Mouse (Mus musculus) kidney, postnatal 36 days (tissue): Measurements from ENCODE around the gene Tac2.

Experiments used
- DNase-seq, 2 experiments: peaks; one replicate each; pipeline ENCODE4 v3.0.0; 2021 to 2022; ENCODE audit warnings: mixed read lengths in 2 of 2

Gene Tac2

GRCm38 (mm10) chr10:127728437-127728836, 4.2 kb downstream of the Tac2 start:
- DNase-seq: no peak

- DNase-seq: no peak
Measured at GRCm38 (mm10) chr10:127730285-127730932, 6.1 kb downstream of the Tac2 start.

DNA sequence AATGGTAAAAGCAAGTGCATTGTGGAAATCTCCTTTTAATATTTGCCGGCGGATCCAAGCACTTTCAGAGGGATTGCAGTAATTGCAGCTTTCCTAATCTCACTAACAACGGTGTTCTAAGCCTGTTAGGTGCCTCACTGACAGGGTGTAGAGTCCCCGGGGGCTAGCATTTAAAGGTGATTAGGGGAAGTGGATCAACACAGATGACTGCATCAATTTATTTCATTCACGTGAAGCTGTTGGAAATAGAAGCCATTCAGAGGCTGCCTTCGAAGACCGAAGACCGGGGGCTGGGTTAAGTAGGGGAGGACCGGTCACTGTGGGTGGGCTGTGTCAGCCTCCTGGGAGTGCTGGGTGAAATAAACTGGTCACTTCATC, 6.6 kb downstream of the Tac2 start:
- no peak for DNase-seq

GRCm38 (mm10) chr10:127731397-127731796, 7.1 kb downstream of the Tac2 start:
- no peak for DNase-seq

- DNase-seq: no peak
Measured at GRCm38 (mm10) chr10:127734434-127734833, 10.2 kb downstream of the Tac2 start.

DNA sequence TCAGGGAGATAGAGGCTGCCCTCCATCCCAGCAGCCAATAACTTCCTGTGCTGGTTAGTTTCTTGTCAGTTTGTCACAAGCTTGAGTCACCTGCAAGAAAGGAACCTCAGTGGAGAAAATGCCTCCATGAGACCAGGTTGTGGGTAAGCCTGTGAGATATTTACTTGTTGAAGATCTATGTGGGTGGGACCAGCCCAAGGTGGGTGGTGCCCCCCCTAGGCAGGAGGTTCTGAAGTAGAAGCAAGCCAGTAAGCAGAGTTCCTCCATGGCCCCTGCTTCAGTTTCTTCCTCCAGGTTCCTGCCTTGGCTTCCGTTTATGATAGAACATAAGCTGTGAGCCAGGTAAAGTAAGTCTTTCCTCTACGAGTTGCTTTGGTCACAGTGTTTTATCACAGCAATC, 12.0 kb downstream of the Tac2 start:
- DNase-seq: no peak

GRCm38 (mm10) chr10:127736916-127737315, 12.6 kb downstream of the Tac2 start:
- no peak for DNase-seq

- no peak for DNase-seq
Measured at GRCm38 (mm10) chr10:127737552-127737951, 13.3 kb downstream of the Tac2 start.

DNA sequence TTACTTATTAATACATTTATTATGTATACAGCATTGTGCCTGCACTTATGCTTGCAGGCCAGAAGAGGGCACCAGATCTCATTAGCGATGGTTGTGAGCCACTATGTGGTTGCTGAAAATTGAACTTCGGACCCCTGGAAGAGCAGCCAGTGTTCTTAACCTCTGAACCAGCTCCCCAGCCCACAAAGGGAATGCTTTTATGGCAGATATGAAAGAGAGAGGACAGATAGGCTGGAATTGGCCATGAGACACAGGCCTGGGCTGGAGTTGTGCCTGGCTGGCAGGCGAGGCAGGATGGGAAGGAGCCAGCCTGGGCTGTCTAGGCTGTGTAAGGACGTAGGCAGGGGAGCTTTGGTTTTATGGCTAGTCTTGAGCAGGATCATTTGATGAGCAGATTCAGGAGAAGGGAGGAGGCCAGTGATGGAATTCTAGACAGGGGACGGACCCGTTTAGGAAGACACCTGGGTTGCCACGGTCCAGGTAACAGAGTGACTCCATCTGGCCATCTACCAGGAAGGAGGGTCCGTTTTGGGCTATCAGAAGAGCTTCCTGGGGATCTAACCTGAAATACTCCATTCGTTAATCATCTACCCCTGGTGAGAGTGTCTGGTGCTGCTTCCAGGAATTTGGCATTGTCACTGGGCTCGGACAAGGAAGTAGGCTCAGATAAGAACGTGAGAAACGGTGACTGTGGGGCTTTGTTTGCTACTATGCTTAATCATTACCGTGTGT, 14.0 kb downstream of the Tac2 start:
- DNase-seq: peak; percentile 66 to 67

- peak; percentile 77 to 91 for DNase-seq
Measured at GRCm38 (mm10) chr10:127739083-127739660, 14.9 kb downstream of the Tac2 start, which contains the start of gene Zbtb39. Gene Zbtb39 (plus strand): TSS chr10:127739538.

DNA sequence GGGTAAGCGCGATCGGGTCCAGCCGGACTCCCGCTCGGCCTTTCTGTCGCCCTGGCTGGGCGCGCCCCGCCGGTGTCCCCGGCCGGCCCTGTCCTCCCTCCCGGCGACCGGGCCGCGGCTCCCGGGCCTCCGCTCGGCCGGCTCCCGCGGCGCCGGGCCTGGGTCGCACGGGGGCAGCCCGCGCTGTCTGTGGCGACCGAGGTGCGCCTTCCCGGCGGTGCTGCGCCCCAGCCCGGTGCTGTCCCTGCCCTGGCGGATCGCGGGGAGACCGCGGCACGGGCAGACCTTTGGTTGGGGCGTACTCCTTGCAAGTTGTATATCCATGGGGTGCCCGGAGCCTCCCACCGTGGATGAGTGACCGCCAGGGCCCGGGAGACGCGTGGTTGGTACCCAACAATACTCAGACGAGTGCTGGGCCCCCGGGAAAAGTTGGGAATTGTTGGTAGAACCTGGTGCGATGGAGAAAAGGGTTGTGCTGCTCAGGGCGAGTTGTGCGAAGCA, 15.4 kb downstream of the Tac2 start:
- DNase-seq: peak in 1 of 2 experiments; percentile 57

DNA sequence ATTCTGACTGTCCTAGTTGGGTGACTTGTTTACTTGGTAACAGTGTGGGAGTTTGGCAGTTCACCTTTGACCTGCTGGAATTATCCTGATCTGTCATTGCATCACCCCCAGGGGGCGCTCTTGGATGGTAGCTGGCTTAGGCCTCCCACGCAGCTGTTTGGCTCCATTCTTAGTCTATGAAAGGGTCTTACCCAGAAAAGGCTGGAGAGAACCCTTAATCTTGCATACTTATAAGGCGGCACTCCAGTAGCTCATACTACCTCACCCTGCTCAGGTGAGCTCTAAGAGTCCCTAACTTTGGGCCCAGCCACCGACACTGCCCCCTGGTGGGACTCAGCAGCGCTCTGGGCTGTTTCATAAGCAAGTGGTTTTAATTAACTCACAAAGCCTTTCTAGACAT, 20.4 kb downstream of the Tac2 start:
- peak; percentile 64 to 85 for DNase-seq

GRCm38 (mm10) chr10:127745886-127746285, 21.6 kb downstream of the Tac2 start:
- DNase-seq: peak in 1 of 2 experiments; percentile 45

GRCm38 (mm10) chr10:127747254-127747653, 23.0 kb downstream of the Tac2 start:
- peak; percentile 73 to 77 for DNase-seq

GRCm38 (mm10) chr10:127748847-127749612, 24.8 kb downstream of the Tac2 start:
- peak; percentile 75 to 89 for DNase-seq

- peak in 1 of 2 experiments; percentile 50 for DNase-seq
Measured at GRCm38 (mm10) chr10:127750136-127750777, 26.0 kb downstream of the Tac2 start.

DNA sequence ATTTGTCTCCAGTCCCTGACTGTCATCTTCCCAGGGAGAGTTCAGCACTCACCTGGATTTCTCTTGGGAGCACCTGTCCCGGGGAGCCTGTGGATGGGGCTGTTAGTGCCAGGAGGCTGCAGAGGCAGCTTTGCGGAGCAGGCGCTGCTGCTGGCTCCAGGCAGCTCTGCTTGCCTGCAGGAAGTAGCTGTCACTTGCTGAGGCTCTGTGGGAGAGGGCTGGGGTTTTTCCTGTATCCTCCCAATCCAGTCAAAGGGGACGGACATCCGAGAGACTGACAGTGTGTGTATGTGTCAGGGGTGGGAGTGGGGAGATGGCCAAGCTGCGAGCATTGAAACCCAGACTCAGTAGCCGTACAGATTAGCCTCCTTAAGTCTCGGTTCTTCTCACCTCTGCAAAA, 27.3 kb downstream of the Tac2 start, which contains the start of gene Gpr182:
Gpr182 (minus strand) TSS at position 185 of the 400 bp plus-strand sequence.
- DNase-seq: peak; percentile 66 to 70

DNA sequence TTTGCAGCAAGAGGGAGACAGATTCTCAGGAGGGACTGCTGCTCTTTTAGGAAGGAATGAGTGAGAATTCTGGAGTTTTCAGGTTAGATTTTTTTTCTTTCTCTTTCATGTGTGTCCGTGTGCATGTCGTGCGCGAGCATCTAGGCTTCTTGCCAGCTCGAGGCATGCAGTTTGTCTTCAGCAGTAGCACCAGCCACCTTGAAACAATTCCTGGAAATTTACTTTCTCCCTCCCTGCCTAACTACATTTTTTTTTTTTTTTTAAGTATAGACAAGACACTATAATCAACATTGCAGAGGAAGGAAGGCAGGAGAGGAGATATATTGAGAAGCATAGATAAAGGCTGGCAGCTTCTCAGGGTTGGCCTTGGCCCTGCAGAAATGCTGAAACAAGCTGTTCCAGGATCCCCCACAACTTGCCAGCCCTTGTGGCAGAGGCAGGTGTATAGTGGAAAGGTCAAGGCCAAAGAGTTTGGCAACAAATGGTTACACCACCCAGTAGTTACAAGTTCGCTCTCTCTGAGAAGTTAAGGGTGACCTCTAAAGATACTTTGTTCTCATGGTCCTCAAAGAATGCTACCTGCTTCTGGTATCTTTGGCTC, 30.4 kb downstream of the Tac2 start:
- peak; percentile 72 to 80 for DNase-seq

GRCm38 (mm10) chr10:127755246-127755645, 31.0 kb downstream of the Tac2 start:
- DNase-seq: peak in 1 of 2 experiments; percentile 43

DNA sequence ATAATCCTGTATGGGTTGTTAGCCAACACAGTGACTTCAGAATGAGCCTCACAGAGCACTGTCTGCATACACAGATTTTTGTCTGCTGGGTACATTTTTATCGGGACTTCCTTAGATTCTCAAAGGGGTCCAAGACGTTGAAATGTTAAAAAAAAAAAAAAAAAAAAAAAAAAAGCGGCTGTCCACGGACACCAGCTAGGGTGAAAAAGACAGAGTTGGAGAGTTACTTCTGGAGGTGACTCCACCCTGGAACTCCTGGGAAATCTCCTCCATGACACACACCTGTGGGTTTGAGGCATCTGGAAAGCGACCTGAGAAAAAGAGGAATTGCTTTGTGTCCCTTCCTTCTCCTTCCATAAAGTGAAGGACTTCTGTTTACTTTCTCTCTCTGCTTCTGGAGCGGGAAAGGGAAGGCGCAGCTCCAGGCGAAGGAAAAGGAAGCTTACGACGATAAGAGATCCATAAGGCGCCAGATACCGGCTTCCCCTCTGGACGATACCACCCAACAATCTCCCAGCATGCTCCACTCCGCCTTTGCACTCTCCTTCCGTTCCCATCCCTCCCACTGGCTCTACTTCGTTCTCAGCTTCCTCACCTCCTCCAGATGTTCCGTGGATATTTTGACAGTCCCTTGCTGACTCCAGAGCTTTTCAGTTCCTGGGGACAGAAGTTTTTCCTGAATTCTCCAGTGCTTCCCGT, 31.6 kb downstream of the Tac2 start:
- DNase-seq: peak in 1 of 2 experiments; percentile 36
